Mouse (Mus musculus): ENCODE measurements around the gene Wwtr1.

Wwtr1 gene

DNA sequence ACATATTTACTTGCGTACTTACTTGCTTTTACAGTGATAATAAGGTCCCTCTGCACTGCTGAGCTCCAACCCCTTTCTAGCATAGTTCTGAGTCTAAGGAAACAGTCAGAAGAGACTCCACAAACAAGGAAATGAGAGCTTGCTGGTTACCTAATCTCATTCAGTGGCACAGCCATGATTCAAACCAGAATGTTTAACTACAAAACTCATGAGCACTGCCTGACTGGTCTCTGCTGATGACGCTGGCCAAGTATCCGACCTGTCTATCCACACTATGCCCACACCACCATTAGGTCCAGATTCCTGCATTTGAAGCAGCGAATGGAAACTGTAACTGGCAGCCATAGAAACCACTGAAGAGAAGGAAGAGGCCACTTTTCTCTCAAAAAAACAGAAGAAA lies 18.3 kb downstream of the Wwtr1 start:
- no peak for DNase-seq

- DNase-seq: no peak
Measured at GRCm38 (mm10) chr3:57555560-57555959, 20.1 kb downstream of the Wwtr1 start.

- no peak for DNase-seq
Measured at GRCm38 (mm10) chr3:57554890-57555239, 20.8 kb downstream of the Wwtr1 start.

DNA sequence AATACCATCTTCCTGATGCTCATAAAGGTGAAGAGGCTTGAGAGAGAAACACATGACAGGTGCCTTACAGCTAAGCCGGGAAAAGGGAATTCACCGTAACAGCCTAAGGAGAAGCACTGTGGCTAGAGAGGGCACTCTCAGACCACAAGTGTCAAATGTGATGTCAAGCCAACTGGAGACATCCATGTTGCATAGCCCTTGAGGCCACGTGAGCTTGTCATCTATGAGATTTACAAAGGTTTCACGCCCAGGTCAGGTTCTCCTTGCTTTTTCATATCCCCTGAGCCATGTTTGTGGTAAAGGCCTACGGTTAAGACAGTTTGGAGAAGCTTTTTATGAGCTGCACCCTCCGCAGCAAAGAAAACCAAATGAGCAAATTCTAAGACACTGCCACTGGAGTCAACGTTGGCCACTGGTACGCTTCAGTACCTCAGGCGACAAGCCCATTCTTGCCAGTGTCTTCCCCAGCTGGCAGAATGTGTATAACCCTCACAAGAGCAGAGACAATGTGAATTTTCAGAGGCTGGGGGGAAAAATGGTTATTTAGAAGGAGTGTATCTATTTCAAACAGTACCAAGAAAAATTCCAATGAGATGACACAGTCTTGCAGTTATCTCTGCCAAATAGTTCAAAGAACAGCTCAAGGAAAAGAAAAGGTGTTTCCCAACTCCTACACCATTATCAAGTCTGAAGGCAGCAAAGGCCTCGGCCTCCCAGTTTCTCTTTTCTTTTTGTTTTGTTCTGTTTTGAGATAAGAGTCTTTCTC lies 21.4 kb downstream of the Wwtr1 start:
- DNase-seq: no peak

- no peak for DNase-seq
Measured at GRCm38 (mm10) chr3:57553108-57553507, 22.6 kb downstream of the Wwtr1 start.

DNA sequence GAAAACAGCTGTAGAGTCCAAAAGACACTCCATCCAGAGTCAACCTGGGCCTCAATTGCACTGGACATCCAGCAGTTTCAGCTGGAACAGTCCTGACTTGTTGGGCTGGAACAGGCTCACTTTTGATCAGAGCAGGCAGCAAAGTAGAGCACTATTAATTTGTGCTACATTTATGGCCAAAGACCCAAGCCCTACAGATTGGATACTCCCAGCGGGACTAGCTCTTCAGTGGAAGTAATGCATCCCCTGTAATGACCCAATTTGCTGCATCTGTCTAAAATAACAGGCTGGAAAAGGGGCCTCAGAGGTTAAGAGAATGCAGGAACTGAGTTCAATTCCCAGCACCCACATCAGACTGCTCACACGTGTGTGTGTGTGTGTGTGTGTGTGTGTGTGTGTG lies 24.5 kb downstream of the Wwtr1 start:
- DNase-seq: no peak

DNA sequence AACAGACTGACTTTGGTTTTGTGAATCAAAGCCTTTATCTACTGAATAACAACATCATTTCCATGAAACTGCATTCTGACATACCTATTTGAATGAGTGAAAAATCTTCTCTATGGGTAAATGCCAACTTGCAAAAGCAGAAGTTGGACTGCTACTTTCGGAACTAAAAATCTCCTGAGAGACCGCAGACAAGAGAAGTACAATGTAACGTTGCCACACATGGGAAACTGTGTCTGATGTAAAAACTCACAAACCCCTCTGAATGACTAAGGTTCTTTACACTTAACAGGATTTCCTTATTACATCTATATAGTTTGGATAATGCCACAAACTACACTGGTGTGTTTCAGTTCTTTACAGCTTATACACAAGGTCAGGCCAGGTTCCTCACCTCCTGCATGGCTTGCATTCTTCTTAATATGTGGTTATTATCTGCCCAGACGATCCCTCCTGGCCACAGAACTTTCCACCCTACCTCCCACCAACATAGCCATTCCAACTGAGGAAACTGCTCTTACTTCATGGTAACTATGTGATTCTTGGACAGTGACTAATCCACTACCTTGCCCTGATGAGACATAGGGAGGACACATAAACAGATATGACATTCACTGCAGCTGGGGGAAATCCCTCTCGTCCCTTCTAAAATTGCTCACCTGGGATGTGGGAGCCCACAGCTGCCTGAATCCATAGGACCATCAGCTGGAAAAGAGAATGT lies 25.1 kb downstream of the Wwtr1 start:
- no peak for DNase-seq

DNA sequence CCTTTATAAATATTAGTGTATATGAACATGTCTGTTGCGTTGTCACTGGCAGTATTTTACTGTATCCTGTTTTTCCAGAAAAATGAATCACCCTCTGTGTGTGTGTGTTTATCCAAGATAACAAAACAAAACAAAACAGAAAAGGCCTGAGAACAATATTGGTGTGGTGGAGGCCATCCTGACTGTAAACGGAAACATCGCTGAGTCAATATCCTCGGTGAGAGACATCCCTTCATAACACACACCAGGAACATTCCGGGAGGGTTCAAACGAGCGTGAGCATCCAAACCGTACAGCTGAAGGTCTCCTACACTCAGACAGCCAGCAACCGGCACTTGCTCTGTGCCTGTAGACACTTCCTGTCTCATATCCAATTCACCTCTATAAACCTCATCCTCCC lies 31.6 kb downstream of the Wwtr1 start:
- DNase-seq: peak; percentile 60

GRCm38 (mm10) chr3:57542848-57543380 lies 32.8 kb downstream of the Wwtr1 start:
- DNase-seq: no peak

- no peak for DNase-seq
Measured at GRCm38 (mm10) chr3:57541205-57541604, 34.5 kb downstream of the Wwtr1 start.

- no peak for DNase-seq
Measured at GRCm38 (mm10) chr3:57540474-57540873, 35.2 kb downstream of the Wwtr1 start.

DNA sequence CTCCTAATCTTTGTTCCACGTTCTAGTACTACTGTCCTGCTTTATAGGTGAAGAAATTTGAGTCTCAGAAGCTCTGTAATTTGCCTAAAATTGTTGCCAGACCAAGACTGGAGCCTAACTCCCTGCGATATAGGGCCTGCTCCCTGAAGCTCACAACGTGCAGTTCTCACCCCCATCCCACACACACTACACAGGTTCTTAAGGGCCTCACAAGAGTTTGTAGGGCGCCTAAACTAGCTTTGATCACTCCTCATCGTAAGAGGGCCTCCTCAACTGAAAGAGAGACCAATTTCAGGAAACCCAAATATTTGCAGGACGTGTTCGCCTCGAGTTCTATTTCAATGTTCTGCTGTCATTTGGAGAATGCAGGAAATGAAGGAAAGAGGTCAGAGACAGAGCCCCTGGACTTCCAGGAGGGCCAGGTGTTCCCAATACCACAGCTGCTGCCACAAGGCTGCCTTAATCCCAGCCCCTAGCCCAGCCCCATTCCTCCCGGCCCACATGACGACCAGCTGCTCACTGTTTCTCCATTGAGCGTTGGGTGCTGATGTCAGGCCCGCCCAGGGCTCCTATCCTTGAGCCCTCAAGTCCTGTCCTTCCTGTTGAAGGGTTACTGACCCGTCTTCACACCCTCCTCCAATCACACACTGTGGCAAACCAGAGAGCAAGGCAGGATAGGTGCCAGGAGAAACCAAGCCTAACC lies 40.1 kb downstream of the Wwtr1 start:
- DNase-seq: no peak

GRCm38 (mm10) chr3:57534450-57534849 lies 41.3 kb downstream of the Wwtr1 start:
- no peak for DNase-seq

- DNase-seq: peak; percentile 38
Measured at GRCm38 (mm10) chr3:57533876-57534275, 41.8 kb downstream of the Wwtr1 start.

GRCm38 (mm10) chr3:57532991-57533725 lies 42.6 kb downstream of the Wwtr1 start:
- DNase-seq: peak; percentile 69

DNA sequence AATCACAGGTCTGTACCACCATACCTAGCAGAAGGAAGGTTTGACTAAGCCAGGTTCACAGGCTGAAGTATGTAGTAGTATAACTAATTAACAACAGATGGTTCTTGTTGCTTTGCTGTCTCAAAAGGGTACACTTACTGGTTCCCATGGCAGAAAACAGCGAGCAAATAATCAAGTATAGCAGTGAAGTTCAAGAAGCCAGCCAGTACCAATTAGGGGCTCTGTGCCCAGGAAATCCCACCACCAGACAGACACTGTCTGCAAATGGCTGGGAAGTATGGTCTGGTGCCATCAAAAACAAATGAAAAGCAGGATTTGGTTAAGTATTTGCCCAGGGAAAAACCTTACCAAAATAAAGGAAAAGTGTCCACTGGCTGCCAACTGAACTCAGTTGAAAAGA lies 44.9 kb downstream of the Wwtr1 start:
- DNase-seq: no peak

DNA sequence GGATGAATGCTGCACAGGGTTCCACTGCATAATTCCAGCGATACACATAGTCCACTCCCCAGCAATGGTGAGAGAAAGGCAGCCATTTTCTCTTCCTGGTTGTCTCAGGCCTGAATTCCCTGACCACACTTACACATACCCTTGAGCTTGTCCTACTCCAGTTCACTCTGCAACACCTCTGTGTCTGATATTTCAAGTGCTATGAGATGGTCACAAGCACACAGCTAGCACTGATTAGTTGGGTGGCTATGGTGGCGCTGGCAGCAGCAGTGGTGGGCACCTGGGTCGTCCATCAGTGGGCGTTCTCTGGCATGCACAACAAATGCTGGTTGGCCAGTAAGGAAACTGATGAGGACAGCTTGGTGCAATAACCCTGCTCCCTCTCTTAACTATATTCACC lies 45.5 kb downstream of the Wwtr1 start:
- no peak for DNase-seq

- no peak for DNase-seq
Measured at GRCm38 (mm10) chr3:57527154-57527553, 48.6 kb downstream of the Wwtr1 start.

GRCm38 (mm10) chr3:57523093-57523492 lies 52.6 kb downstream of the Wwtr1 start:
- no peak for DNase-seq

DNA sequence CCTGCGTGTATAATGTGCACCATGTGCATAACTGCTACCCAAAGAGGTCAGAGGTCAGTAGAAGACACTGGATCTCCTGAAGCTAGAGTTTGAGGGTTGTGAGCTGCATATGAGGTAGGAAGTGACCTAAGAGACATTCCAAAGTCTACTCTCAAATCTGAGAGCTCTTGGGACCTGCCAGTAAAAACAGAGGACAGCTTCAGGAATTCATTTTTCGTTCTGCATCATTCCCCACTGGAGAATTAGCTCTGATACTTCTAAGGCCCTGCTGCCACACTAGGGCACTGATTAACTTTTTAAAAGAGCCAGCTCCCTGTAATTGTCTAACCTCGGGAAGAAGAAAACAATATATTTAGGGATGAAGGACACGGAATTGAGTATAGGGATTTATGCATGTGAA lies 53.8 kb downstream of the Wwtr1 start:
- DNase-seq: no peak

DNA sequence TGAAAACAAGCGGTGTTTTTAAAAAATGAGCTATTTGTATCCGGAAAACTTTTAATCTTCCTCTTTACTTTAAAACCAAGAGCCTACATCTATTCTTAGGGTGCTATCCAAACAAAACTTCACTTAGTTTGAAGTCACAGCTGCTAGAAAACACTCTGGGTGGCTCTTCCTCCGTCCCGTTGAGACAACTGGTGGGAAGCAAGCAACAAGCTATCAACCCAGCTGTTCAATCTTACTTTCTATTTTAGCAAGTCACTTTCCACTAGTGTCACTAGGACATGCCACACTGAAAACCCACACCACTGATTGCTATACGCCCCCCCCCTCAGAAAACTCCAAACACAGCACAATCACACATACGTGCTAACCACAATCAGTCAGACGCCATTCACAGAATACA lies 55.7 kb downstream of the Wwtr1 start:
- no peak for DNase-seq

DNA sequence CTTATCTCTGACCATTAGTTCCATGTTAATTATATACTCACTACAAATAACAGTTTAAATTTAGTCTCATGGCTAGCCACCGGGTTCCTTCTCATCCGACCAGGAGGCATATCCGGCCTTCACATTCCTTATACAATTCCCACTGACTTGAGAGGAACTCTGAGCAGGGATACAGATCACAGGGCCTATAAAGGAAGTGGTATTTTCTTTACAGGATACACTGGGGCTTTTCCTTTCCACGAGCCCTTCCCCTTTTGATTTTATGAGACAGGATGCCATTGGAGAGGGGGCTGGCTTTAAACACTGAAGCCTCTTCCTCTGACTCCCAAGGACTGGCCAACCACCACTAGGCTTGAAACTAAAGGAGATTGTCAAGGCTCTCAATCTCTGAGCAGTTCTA lies 59.6 kb downstream of the Wwtr1 start:
- DNase-seq: peak; percentile 28

DNA sequence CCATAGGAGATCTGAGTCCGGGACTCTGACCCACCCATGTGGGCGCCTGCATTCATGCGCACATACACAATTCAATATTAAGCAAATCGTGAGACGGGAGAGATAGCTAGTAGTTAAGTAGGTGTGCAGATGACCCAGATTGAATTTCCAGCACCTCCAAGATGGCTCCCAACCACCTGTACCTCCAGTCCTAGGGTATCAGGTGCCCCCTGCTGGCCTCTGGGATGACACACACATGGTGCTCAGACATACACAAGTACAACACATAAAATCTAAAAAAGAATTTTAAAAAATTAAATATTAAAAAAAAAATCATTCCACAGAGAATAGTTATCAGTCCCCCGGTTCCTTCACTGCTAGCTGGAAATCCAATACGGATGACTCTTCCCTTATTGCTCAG lies 60.7 kb downstream of the Wwtr1 start:
- DNase-seq: no peak

Measured in lung, postnatal 36 days (tissue).